17 mouse cellular contexts compared by ENCODE assay signal in the genomic region with DNA sequence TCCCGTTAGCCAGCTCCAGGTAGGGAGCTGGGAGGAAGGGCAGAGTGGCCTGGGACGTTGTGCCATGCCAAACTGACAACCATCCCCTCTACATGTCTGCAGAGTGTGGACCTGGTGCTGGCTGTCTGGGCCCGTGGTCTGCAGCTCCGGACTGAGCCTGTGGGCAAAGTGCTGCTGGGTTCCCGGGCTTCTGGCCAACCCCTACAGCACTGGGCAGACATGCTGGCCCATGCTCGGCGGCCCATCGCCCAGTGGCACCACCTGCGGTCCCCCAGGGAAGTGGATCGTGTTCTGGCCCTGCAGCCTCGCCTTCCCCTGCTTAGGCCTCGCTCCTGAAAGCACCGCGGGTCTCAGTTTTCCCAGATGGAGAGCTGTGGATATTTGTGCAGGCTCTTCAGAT. TPM values are rescaled to one million over a fixed set of nuclear protein-coding genes. Genes with fewer than 3 reads are reported as not detected.
DNase-seq lines count a peak whose midpoint lies in the region; ATAC-seq lines count a peak whose summit lies in the region.
"Had no signal": no experiment of that assay in that cellular context is flagged by ENCODE, and none has a peak within 500 bp of the region (broad histone marks: within the 10 kb centered on the region; RNA-seq: fewer than 3 reads in every experiment).

No protein-coding gene starts in this region.

- no peak overlapping the region; the same call in 1 of the 2 replicates for H3K9ac ChIP-seq in heart, embryonic 16.5 days (ENCODE audit: low read length)
- no peak overlapping the region for H3K9ac ChIP-seq in liver, embryonic 12.5 days
- H3K9ac ChIP-seq: forebrain, postnatal 0 days; liver, embryonic 14.5 days had no signal

- peak overlapping the region; percentile 46; the same call in 1 of the 2 replicates for H3K27ac ChIP-seq in heart, embryonic 16.5 days (ENCODE audit: low read length)
- H3K27ac ChIP-seq in limb, embryonic 10.5 days, result peak overlapping the region; percentile 87
- no peak overlapping the region for H3K27ac ChIP-seq in liver, embryonic 12.5 days
- H3K27ac ChIP-seq: liver, embryonic 14.5 days had no signal

- H3K4me3 ChIP-seq in heart, embryonic 16.5 days (ENCODE audit: low read length), result no peak overlapping the region
- no peak overlapping the region for H3K4me3 ChIP-seq in limb, embryonic 10.5 days
- H3K4me3 ChIP-seq in liver, embryonic 12.5 days, result no peak overlapping the region
- H3K4me3 ChIP-seq: myocyte had no signal

- no peak for ATAC-seq in heart, embryonic 16.5 days (replicated peaks; ENCODE audit: extremely low read depth, insufficient read depth, low FRiP score)
- ATAC-seq in liver, embryonic 12.5 days, result no peak

- WGBS in heart, embryonic 16.5 days, result 78% methylated on average over 14 of the region's 14 CpGs
- WGBS in limb, embryonic 10.5 days, result 88% methylated on average over 14 of the region's 14 CpGs
- WGBS in liver, embryonic 12.5 days (ENCODE audit: insufficient replicate concordance), result 77% methylated on average over 14 of the region's 14 CpGs

- H3K4me1 ChIP-seq in heart, embryonic 16.5 days (ENCODE audit: control insufficient read depth, insufficient read depth, low read length), result peaks cover 21% of the 10 kb centered on the region
- peaks cover 50% of the 10 kb centered on the region for H3K4me1 ChIP-seq in limb, embryonic 10.5 days
- H3K4me1 ChIP-seq in liver, embryonic 12.5 days, result 0 out of 2 replicates have a peak, but pooled peaks cover 15% of the 10 kb centered on the region

- peak; percentile 77 to 82 for DNase-seq in cerebellum, postnatal 10 days
- no peak for DNase-seq in cerebellum, adult 8-10 months
- DNase-seq in heart, adult 18-20 months, result no peak
- peak; percentile 45 to 58 for DNase-seq in cerebellum, postnatal 36 days
- DNase-seq in limb, embryonic 10.5 days (ENCODE audit: low spot score), result no peak
- no peak for DNase-seq in layer of hippocampus, adult 11-12 months (ENCODE audit: low spot score)

- H3K36me3 ChIP-seq in heart, embryonic 16.5 days (ENCODE audit: control insufficient read depth, insufficient read depth), result no peaks in the 10 kb centered on the region
- no peaks in the 10 kb centered on the region for H3K36me3 ChIP-seq in limb, embryonic 10.5 days
- H3K36me3 ChIP-seq in liver, embryonic 12.5 days, result no peaks in the 10 kb centered on the region
- H3K36me3 ChIP-seq: G1E had no signal

- no peaks in the 10 kb centered on the region for H3K27me3 ChIP-seq in heart, embryonic 16.5 days (ENCODE audit: control insufficient read depth, insufficient read depth, low read length)
- H3K27me3 ChIP-seq in limb, embryonic 10.5 days (ENCODE audit: low read depth, poor library complexity, severe bottlenecking), result no peaks in the 10 kb centered on the region
- H3K27me3 ChIP-seq in liver, embryonic 12.5 days (replicated peaks), result no peaks in the 10 kb centered on the region; the same call in 1 of the 2 replicates

- H3K4me2 ChIP-seq in heart, embryonic 16.5 days (ENCODE audit: low read depth, low read length), result no peak overlapping the region
- no peak overlapping the region for H3K4me2 ChIP-seq in liver, embryonic 12.5 days

- no peaks in the 10 kb centered on the region for H3K9me3 ChIP-seq in heart, embryonic 16.5 days (replicated peaks; ENCODE audit: control insufficient read depth, low read length)
- no peaks in the 10 kb centered on the region for H3K9me3 ChIP-seq in limb, embryonic 10.5 days (replicated peaks)
- H3K9me3 ChIP-seq in liver, embryonic 12.5 days (replicated peaks), result no peaks in the 10 kb centered on the region
- H3K9me3 ChIP-seq: G1E had no signal

RNA-seq across cellular contexts. Expression of gene Tnni2, which starts 1.6 kb away (rescaled TPM):
- polyA plus RNA-seq in heart, embryonic 16.5 days (2015; fragmentation: Nextera tagmentation; extraction: Ambion mirVana), result 14.1 and 27.0 TPM in 2 replicates
- 1 to 10 TPM; 1.8 to 2.6 TPM for total RNA-seq in heart, adult 18-20 months (2021)
- 2.4 and 3.6 TPM in 2 replicates for polyA plus RNA-seq in limb, embryonic 10.5 days (2016; fragmentation: Nextera tagmentation; extraction: Ambion mirVana)
- polyA plus RNA-seq in liver, embryonic 12.5 days (2016; fragmentation: Nextera tagmentation; extraction: Ambion mirVana), result 1.8 and 2.4 TPM in 2 replicates
- polyA plus RNA-seq: testis, adult 2 months had no signal

RNA-seq across cellular contexts. Expression of gene Syt8, which starts 5.3 kb away (rescaled TPM):
- 0.17 and 0.32 TPM in 2 replicates for polyA plus RNA-seq in heart, embryonic 16.5 days (2015; fragmentation: Nextera tagmentation; extraction: Ambion mirVana)
- not detected for total RNA-seq in heart, adult 18-20 months (2021)
- polyA plus RNA-seq in limb, embryonic 10.5 days (2016; fragmentation: Nextera tagmentation; extraction: Ambion mirVana), result 0.25 TPM in 1 of 2 replicates, not detected in the other
- polyA plus RNA-seq in liver, embryonic 12.5 days (2016; fragmentation: Nextera tagmentation; extraction: Ambion mirVana), result not detected in 2 replicates
- total RNA-seq: forebrain, postnatal 0 days; hematopoietic stem cell, adult 5-6 weeks; layer of hippocampus, postnatal 14 days; megakaryocyte-erythroid progenitor cell, adult 5-6 weeks had no signal
- polyA plus RNA-seq: forebrain, postnatal 0 days; G1E; kidney, embryonic 14.5 days had no signal

RNA-seq across cellular contexts. Expression of gene Lsp1, which starts 20.6 kb away (rescaled TPM):
- polyA plus RNA-seq in heart, embryonic 16.5 days (2015; fragmentation: Nextera tagmentation; extraction: Ambion mirVana), result 73.5 and 83.5 TPM in 2 replicates
- total RNA-seq in heart, adult 18-20 months (2021), result 10 to 100 TPM; 24.7 to 33.1 TPM
- polyA plus RNA-seq in limb, embryonic 10.5 days (2016; fragmentation: Nextera tagmentation; extraction: Ambion mirVana), result 28.7 and 31.1 TPM in 2 replicates
- 16.7 and 17.0 TPM in 2 replicates for polyA plus RNA-seq in liver, embryonic 12.5 days (2016; fragmentation: Nextera tagmentation; extraction: Ambion mirVana)

RNA-seq across cellular contexts. Expression of gene Ctsd, which starts 52.1 kb away (rescaled TPM):
- polyA plus RNA-seq in heart, embryonic 16.5 days (2015; fragmentation: Nextera tagmentation; extraction: Ambion mirVana), result 470 and 482 TPM in 2 replicates
- total RNA-seq in heart, adult 18-20 months (2021), result 1,000 to 10,000 TPM in 1 of 2 experiments, 100 to 1,000 TPM in 1; 997 to 1,066 TPM
- 121 and 132 TPM in 2 replicates for polyA plus RNA-seq in limb, embryonic 10.5 days (2016; fragmentation: Nextera tagmentation; extraction: Ambion mirVana)
- 289 and 295 TPM in 2 replicates for polyA plus RNA-seq in liver, embryonic 12.5 days (2016; fragmentation: Nextera tagmentation; extraction: Ambion mirVana)

RNA-seq across cellular contexts. Expression of gene Gm49369, which starts 57.5 kb away (rescaled TPM):
- not detected in 2 replicates for polyA plus RNA-seq in heart, embryonic 16.5 days (2015; fragmentation: Nextera tagmentation; extraction: Ambion mirVana)
- 1 to 10 TPM; 2.1 to 2.2 TPM for total RNA-seq in heart, adult 18-20 months (2021)
- polyA plus RNA-seq in limb, embryonic 10.5 days (2016; fragmentation: Nextera tagmentation; extraction: Ambion mirVana), result 0.63 and 1.1 TPM in 2 replicates
- polyA plus RNA-seq in liver, embryonic 12.5 days (2016; fragmentation: Nextera tagmentation; extraction: Ambion mirVana), result 1.4 TPM in 1 of 2 replicates, not detected in the other
- total RNA-seq: megakaryocyte-erythroid progenitor cell, adult 5-6 weeks had no signal
- polyA plus RNA-seq: forebrain, postnatal 0 days; kidney, embryonic 14.5 days; testis, adult 2 months had no signal

Comparison
In these comparisons a context has a peak if more than half of its experiments do, and no peak if none do; other contexts are left out.
1. DNase-seq: peak in cerebellum, postnatal 10 days (2 of 2) and cerebellum, postnatal 36 days (2 of 2); none in cerebellum, adult 8-10 months (single experiment), heart, adult 18-20 months (0 of 2), limb, embryonic 10.5 days (single experiment) and layer of hippocampus, adult 11-12 months (single experiment).